Mouse (Mus musculus) hindbrain, embryonic 16.5 days (tissue): ENCODE results near the gene Eif2ak4. TPM values are rescaled to one million over a fixed set of nuclear protein-coding genes. Genes with fewer than 3 reads are reported as not detected.
A peak's percentile ranks its signal among the peaks of the same experiment; 100 is the strongest.

Experiments
- ATAC-seq: fragments of 200-750 bp; cut with Nextera tagmentation; 2 replicates; pipeline ENCODE4 v1.8.0; 2017; ENCODE audit warnings: moderate TSS enrichment, moderate library complexity
- H3K27ac ChIP-seq: fragments of 300-500 bp; sonication (generic); 2 replicates; pipeline ENCODE4 v1.5.1; 2014; ENCODE audit warnings: low read depth, mild to moderate bottlenecking, control low read depth, low read length, moderate library complexity
- H3K27me3 ChIP-seq: fragments of 300-500 bp; sonication (generic); replicated peaks from 2 replicates; pipeline ENCODE4 v1.6.1; 2014; ENCODE audit warnings: low read length; ENCODE audit not compliant: control insufficient read depth, insufficient read depth
- H3K36me3 ChIP-seq: fragments of 300-500 bp; sonication (generic); 2 replicates; pipeline ENCODE4 v1.6.1; 2014; ENCODE audit warnings: mild to moderate bottlenecking, low read length, moderate library complexity, mixed read lengths; ENCODE audit not compliant: control insufficient read depth, insufficient read depth
- H3K4me1 ChIP-seq: fragments of 300-500 bp; sonication (generic); 2 replicates; pipeline ENCODE4 v1.6.1; 2014; ENCODE audit warnings: low read depth, low read length; ENCODE audit not compliant: control insufficient read depth, insufficient read depth
- H3K4me2 ChIP-seq: fragments of 300-500 bp; sonication (generic); 2 replicates; pipeline ENCODE4 v1.6.1; 2014; ENCODE audit warnings: mild to moderate bottlenecking, low read length, control low read depth, moderate library complexity
- H3K4me3 ChIP-seq: fragments of 300-500 bp; sonication (generic); 2 replicates; pipeline ENCODE4 v1.5.1; 2014; ENCODE audit warnings: mild to moderate bottlenecking, low read length, control low read depth, moderate library complexity
- H3K9ac ChIP-seq: fragments of 300-500 bp; sonication (generic); 2 replicates; pipeline ENCODE4 v1.6.1; 2014; ENCODE audit warnings: low read depth, mild to moderate bottlenecking, control low read depth, low read length, moderate library complexity
- H3K9me3 ChIP-seq: fragments of 300-500 bp; sonication (generic); 2 replicates; pipeline ENCODE4 v1.6.1; 2014; ENCODE audit warnings: mild to moderate bottlenecking, low read length, moderate library complexity; ENCODE audit not compliant: control insufficient read depth
- WGBS: fragments of 180-500 bp; shearing (Covaris S2); extraction: QIAGEN DNeasy Blood & Tissue Kit; methylation state at CpG from one replicate; pipeline ENCODE4 v1.1.7; 2014; 5-methylcytosine and 5-hydroxymethylcytosine counted together
- polyA plus RNA-seq: library from polyadenylated mRNA; unstranded; fragments of >200 nt; fragmentation: Nextera tagmentation; extraction: Ambion mirVana; gene quantifications from 2 replicates; pipeline ENCODE4 v1.2.1, GENCODE M21; 2015

Gene Eif2ak4
- polyA plus RNA-seq, 1 experiment from 2014 or later, result 8.3 TPM

DNA sequence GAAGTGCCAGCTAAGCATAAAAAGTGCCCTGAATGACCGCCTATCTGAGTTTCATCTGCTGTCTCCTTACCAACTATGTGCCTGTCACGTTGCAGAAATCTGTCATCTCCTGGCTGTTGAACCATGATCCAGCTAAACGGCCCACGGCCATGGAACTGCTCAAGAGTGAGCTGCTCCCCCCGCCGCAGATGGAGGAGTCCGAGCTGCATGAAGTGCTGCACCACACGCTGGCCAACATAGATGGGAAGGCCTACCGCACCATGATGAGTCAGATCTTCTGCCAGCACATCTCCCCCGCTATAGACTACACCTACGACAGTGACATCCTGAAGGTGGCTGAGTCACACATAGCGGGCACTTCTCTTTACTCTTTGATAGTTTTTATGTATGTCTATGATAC is 59.8 kb downstream of the Eif2ak4 start:
- Histone ChIP-seq H3K9ac (no peak overlapping the region), H3K4me2 (no peak overlapping the region), H3K4me3 (no peak overlapping the region), H3K27ac (no peak overlapping the region), H3K9me3 (no peaks in the 10 kb centered on the region), H3K4me1 (peaks cover 4% of the 10 kb centered on the region; the same call in 1 of the 2 replicates), H3K27me3 (no peaks in the 10 kb centered on the region), H3K36me3 (0 out of 2 replicates have a peak, but pooled peaks cover 2% of the 10 kb centered on the region)
- WGBS, result 65% methylated on average over 12 of the region's 12 CpGs
- ATAC-seq, result no peak

DNA sequence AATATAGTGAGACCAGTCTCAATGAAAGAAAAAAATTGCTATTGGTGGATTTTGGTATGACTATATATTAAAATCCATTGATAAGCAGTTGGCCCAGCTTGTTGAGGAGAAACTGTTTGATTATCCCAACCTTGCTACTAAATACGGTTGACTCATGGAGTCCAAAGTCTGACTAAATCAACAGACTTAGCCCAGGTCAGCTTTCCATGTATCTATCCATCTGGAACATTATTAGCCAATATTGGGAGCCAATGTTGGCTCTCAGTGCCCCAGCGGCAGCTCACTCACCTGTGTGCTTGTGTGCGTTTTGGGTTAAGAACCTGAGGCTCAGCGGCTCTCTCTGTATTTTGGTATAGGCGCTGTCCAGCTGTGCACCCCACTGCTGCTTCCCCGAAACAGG is 62.6 kb downstream of the Eif2ak4 start:
- Histone ChIP-seq H3K27ac (no peak overlapping the region), H3K9ac (no peak overlapping the region), H3K4me3 (no peak overlapping the region), H3K4me2 (no peak overlapping the region), H3K4me1 (peaks cover 3% of the 10 kb centered on the region; the same call in 1 of the 2 replicates), H3K36me3 (0 out of 2 replicates have a peak, but pooled peaks cover 4% of the 10 kb centered on the region), H3K9me3 (no peaks in the 10 kb centered on the region), H3K27me3 (no peaks in the 10 kb centered on the region)
- ATAC-seq, result no peak
- 94% methylated on average over 6 of the region's 6 CpGs for WGBS

DNA sequence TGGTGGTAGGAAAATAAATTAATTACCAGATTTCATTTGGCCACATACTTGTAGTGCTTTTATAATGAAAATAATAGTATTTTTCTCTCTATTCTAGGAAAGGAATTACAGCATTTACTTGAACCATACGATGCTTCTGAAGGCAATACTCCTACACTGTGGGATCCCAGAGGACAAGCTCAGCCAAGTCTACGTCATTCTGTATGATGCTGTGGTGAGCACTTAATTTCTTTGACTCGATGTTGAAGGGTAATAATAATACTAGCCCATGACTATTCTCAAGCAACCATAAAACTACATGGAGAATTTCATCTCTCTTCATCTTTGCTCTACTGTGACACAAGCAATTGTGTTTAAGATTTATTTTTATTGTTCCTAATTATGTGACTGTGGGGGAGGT is 68.6 kb downstream of the Eif2ak4 start:
- H3K27ac ChIP-seq, result no peak overlapping the region
- peaks cover 4% of the 10 kb centered on the region; the same call in 1 of the 2 replicates for H3K4me1 ChIP-seq
- H3K9ac ChIP-seq, result no peak overlapping the region
- H3K36me3 ChIP-seq, result 0 out of 2 replicates have a peak, but pooled peaks cover 4% of the 10 kb centered on the region
- WGBS, result 64% methylated on average over 3 of the region's 3 CpGs
- ATAC-seq, result no peak
- H3K4me2 ChIP-seq, result no peak overlapping the region
- no peaks in the 10 kb centered on the region for H3K9me3 ChIP-seq
- H3K27me3 ChIP-seq, result no peaks in the 10 kb centered on the region
- no peak overlapping the region for H3K4me3 ChIP-seq

DNA sequence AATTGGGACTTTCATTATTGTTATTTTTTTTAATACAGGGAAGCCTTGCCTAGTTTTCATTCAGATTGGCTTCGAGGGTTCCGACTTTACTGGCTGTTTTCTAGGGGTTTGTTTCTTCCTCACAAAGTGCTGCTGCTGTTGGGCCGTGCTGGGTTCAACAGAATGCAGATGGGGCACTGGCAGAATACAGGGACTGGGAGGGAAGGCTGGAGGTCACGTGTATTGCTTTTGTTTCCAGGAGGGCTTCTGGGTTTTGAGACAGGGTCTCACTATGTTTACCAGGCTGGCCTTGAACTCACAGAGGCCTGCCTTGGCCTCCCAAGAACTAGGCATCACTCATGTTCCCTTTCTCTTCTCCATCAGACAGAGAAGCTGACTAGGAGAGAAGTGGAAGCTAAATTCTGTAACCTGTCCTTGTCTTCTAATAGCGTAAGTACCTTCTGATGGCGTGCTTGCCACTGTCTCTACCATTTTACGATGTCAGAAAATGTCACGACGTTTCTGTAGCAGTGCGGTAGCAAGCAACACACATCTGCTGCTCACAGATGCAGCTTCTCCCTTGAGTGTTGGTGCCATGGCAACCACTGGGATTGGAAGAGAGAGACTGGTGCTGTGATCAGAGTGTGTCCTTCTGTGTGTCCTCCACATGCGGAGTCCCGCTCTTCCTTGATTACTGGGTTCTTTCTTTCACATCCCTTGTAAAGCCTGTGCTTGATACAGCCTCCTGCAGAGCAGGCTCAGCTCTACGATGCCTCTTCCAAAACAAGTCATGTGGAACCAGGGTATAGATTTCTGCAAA is 69.2 kb downstream of the Eif2ak4 start:
- Histone ChIP-seq H3K9me3 (no peaks in the 10 kb centered on the region), H3K4me2 (no peak overlapping the region), H3K27me3 (no peaks in the 10 kb centered on the region), H3K27ac (peak overlapping the region; percentile 71), H3K36me3 (0 out of 2 replicates have a peak, but pooled peaks cover 7% of the 10 kb centered on the region), H3K4me3 (no peak overlapping the region), H3K4me1 (peaks cover 4% of the 10 kb centered on the region; the same call in 1 of the 2 replicates), H3K9ac (no peak overlapping the region)
- ATAC-seq, result peak; percentile 90
- WGBS, result 55% methylated on average over 13 of the region's 13 CpGs

DNA sequence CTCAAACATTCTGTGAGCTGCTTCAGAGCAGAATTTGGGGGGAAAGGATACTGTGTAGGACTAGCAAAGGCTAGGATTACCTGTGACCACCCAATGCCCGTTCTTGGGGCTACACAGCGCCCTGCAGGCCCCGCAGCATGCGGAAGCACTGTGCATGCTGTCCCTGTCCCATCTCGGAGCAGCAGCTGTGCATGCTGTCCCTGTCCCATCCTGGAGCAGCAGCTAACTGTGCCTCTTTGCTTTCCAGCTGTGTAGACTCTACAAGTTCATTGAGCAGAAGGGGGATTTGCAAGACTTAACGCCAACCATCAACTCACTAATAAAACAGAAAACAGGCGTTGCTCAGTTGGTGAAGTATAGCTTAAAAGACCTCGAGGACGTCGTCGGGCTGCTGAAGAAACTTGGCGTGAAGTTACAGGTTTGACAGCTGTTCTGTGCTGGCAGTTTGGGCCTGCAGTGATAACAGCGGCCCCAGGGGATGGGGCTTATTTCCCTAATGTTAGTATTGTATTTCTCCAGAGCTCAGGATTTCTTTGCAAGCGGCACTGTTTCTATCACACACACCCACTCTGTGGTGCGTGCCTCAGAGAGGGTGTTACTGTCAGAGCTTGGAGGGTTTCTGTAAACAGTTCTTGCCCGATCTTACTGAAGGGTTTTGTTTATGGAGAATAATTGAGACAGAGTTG is 73.2 kb downstream of the Eif2ak4 start:
- Histone ChIP-seq H3K27me3 (no peaks in the 10 kb centered on the region), H3K27ac (no peak overlapping the region), H3K9me3 (no peaks in the 10 kb centered on the region), H3K4me3 (no peak overlapping the region), H3K9ac (no peak overlapping the region), H3K4me2 (no peak overlapping the region), H3K36me3 (peaks cover 8% of the 10 kb centered on the region), H3K4me1 (peaks cover 4% of the 10 kb centered on the region; the same call in 1 of the 2 replicates)
- WGBS, result 79% methylated on average over 16 of the region's 16 CpGs
- no peak for ATAC-seq

DNA sequence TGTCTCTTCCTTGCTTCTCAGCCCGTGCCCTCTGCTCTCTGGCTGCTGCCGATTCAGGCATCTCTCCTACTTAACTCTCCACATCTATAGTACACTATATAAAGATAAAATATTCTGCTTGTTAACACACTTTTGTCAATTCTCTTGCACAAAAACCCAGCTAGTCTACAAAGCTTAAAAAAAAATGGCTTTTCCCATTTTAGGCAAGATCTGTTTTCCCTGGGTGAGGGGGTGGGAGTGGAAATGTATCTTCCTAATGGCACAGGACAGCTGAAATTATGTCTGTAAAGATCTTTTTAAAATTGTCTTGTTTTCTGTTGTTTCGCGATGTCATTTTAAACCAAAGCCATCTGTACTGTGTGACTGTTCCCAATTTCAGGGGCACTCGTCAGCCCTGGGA is 75.1 kb downstream of the Eif2ak4 start:
- H3K9ac ChIP-seq, result no peak overlapping the region
- H3K9me3 ChIP-seq, result no peaks in the 10 kb centered on the region
- no peaks in the 10 kb centered on the region for H3K4me1 ChIP-seq
- no peak overlapping the region for H3K27ac ChIP-seq
- no peaks in the 10 kb centered on the region for H3K27me3 ChIP-seq
- H3K36me3 ChIP-seq, result peaks cover 14% of the 10 kb centered on the region
- no peak overlapping the region for H3K4me3 ChIP-seq
- H3K4me2 ChIP-seq, result no peak overlapping the region
- ATAC-seq, result no peak
- WGBS, result 86% methylated on average over 5 of the region's 5 CpGs

DNA sequence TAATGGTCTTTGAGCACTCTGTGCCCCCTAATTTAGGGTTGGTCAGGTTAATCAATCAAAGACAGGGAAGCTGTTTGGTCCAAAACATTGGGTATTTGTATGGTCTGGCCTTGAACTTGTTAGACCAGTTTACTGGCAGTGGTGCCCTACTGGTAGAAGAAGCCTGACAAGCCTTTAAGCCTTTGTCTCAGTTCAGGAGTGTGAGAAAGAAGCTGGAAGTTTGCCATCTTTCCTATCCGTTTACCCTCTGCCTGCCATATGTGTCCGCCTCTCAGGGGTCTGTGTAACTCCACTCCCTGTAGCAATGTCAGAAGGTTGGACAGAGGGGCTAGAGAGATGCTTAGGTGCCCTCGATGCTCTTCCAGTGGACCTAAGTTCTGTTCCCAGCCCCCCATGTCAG is 76.0 kb downstream of the Eif2ak4 start:
- H3K27me3 ChIP-seq, result no peaks in the 10 kb centered on the region
- no peak overlapping the region for H3K9ac ChIP-seq
- no peaks in the 10 kb centered on the region for H3K9me3 ChIP-seq
- no peak overlapping the region for H3K27ac ChIP-seq
- ATAC-seq, result no peak
- H3K36me3 ChIP-seq, result peaks cover 20% of the 10 kb centered on the region
- WGBS, result 73% methylated on average over 3 of the region's 3 CpGs
- H3K4me3 ChIP-seq, result no peak overlapping the region
- no peaks in the 10 kb centered on the region for H3K4me1 ChIP-seq
- no peak overlapping the region for H3K4me2 ChIP-seq

DNA sequence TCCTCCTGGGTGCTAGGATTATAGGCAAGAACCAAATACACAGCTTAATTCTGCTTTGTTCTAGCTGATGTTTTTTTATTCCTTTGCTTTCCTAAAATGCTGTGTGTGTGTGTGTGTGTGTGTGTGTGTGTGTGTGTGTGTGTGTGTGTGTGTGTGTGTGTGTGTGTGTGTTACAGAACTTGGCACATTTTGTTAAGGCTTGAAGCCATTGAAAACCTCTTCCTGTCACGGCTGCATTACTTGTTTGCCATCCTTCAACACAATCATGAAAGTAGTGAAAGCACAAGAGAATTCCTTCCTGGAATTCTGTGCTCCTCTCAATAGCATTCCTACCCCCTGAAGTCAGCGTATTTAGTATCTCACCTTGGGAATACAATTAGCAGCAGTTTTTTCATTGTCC is 77.5 kb downstream of the Eif2ak4 start:
- no peak for ATAC-seq
- H3K9ac ChIP-seq, result no peak overlapping the region
- H3K27me3 ChIP-seq, result no peaks in the 10 kb centered on the region
- H3K4me3 ChIP-seq, result no peak overlapping the region
- WGBS, result 64% methylated on average over 2 of the region's 2 CpGs
- no peak overlapping the region for H3K27ac ChIP-seq
- no peaks in the 10 kb centered on the region for H3K4me1 ChIP-seq
- H3K9me3 ChIP-seq, result no peaks in the 10 kb centered on the region
- H3K36me3 ChIP-seq, result peaks cover 29% of the 10 kb centered on the region
- no peak overlapping the region for H3K4me2 ChIP-seq

DNA sequence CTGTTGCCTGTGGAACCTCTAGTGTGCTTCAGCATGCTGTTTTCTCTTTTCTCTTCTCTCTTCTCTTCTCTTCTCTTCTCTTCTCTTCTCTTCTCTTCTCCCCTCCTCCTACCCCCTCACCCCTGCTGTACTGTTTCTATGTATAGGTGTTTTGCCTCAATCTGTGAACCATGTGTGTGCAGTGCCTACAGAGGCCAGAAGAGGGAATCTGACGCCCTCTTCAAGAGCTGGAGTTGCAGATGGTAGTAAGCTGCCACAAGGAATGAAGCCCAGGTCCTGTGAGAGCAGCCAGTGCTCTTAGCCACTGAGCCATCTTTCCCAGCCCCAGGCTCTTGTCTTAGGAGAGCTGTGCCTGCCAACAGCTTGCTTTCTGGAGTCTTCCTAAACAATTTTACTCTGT is 78.2 kb downstream of the Eif2ak4 start:
- 59% methylated on average over 1 of the region's 1 CpGs for WGBS
- Histone ChIP-seq H3K4me1 (no peaks in the 10 kb centered on the region), H3K27me3 (no peaks in the 10 kb centered on the region), H3K4me3 (no peak overlapping the region), H3K27ac (no peak overlapping the region), H3K36me3 (peaks cover 36% of the 10 kb centered on the region), H3K9ac (no peak overlapping the region), H3K4me2 (no peak overlapping the region), H3K9me3 (no peaks in the 10 kb centered on the region)
- no peak for ATAC-seq
